Mouse (Mus musculus): Measurements from ENCODE around the gene Chaf1a. TPM values are rescaled to one million over a fixed set of nuclear protein-coding genes. Genes with fewer than 3 reads are reported as not detected.
A peak's percentile ranks its signal among the peaks of the same experiment; 100 is the strongest.

The Chaf1a gene
- total and polyA plus RNA-seq, 3 experiments, result 0.45 to 1.3 (median 0.99) TPM

- Histone ChIP-seq H3K4me1 (ENCODE audit: control insufficient read depth, insufficient read depth, low read length) (peaks cover 7% of the 10 kb centered on the region), H3K79me2 (replicated peaks; ENCODE audit: control insufficient read depth, insufficient read depth, low read length) (no peaks in the 10 kb centered on the region), H3K4me3 (no peak overlapping the region), H3K27ac (no peak overlapping the region), H3K27me3 (ENCODE audit: control insufficient read depth, insufficient read depth, low read length) (no peaks in the 10 kb centered on the region), H3K36me3 (ENCODE audit: control insufficient read depth, insufficient read depth, low read length) (no peaks in the 10 kb centered on the region), H3K9ac (ENCODE audit: low read depth, low read length) (no peak overlapping the region)
- intact Hi-C loops (cut with DNase I), result no loop called here
- 50% methylated on average over 5 of the region's 5 CpGs for WGBS
- peak; percentile 53; the same call in 1 of the 2 replicates for TF ChIP-seq EP300 (IDR thresholded peaks at IDR 0.05; ENCODE audit: insufficient read depth, low read depth, low read length)
- TF ChIP-seq POLR2A (IDR thresholded peaks at IDR 0.05; ENCODE audit: insufficient read depth, low read depth, low read length), result no peak
- peak; percentile 96 for TF ChIP-seq CTCF (IDR thresholded peaks at IDR 0.05)
- DNase-seq, result peak; percentile 59 to 66
Measured at GRCm38 (mm10) chr17:56111864-56112263, 71.6 kb downstream of the Chaf1a start.

GRCm38 (mm10) chr17:56112743-56113142 is 72.5 kb downstream of the Chaf1a start:
- no peak overlapping the region for H3K27ac ChIP-seq
- H3K36me3 ChIP-seq (ENCODE audit: control insufficient read depth, insufficient read depth, low read length), result no peaks in the 10 kb centered on the region
- no peaks in the 10 kb centered on the region for H3K27me3 ChIP-seq (ENCODE audit: control insufficient read depth, insufficient read depth, low read length)
- WGBS, result 80% methylated on average over 3 of the region's 3 CpGs
- H3K4me1 ChIP-seq (ENCODE audit: control insufficient read depth, insufficient read depth, low read length), result peaks cover 6% of the 10 kb centered on the region
- intact Hi-C loops (cut with DNase I), result no loop called here
- no peak overlapping the region for H3K9ac ChIP-seq (ENCODE audit: low read depth, low read length)
- no peak for TF ChIP-seq CTCF (IDR thresholded peaks at IDR 0.05)
- no peak for TF ChIP-seq EP300 (IDR thresholded peaks at IDR 0.05; ENCODE audit: insufficient read depth, low read depth, low read length)
- TF ChIP-seq POLR2A (IDR thresholded peaks at IDR 0.05; ENCODE audit: insufficient read depth, low read depth, low read length), result no peak
- no peak overlapping the region for H3K4me3 ChIP-seq
- no peak for DNase-seq
- no peaks in the 10 kb centered on the region for H3K79me2 ChIP-seq (replicated peaks; ENCODE audit: control insufficient read depth, insufficient read depth, low read length)

GRCm38 (mm10) chr17:56116193-56116592 is 76.0 kb downstream of the Chaf1a start:
- intact Hi-C loops (cut with DNase I), result no loop called here

GRCm38 (mm10) chr17:56117251-56117710 is 77.0 kb downstream of the Chaf1a start, which contains the start of gene Plin5:
Plin5 (minus strand) TSS chr17:56117596.
- 2% methylated on average over 27 of the region's 27 CpGs for WGBS
- intact Hi-C loops (cut with DNase I), result no loop called here
- peak within 1 kb of the TSS; percentile 89 for H3K27ac ChIP-seq
- H3K79me2 ChIP-seq (replicated peaks; ENCODE audit: control insufficient read depth, insufficient read depth, low read length), result no peaks in the 10 kb centered on the region
- TF ChIP-seq CTCF (IDR thresholded peaks at IDR 0.05), result no peak
- TF ChIP-seq EP300 (IDR thresholded peaks at IDR 0.05; ENCODE audit: insufficient read depth, low read depth, low read length), result 0 out of 2 replicates have a peak, but pooled peaks have one; percentile 14
- TF ChIP-seq POLR2A (IDR thresholded peaks at IDR 0.05; ENCODE audit: insufficient read depth, low read depth, low read length), result peak; percentile 83
- peak; percentile 76 to 85 for DNase-seq
- H3K36me3 ChIP-seq (ENCODE audit: control insufficient read depth, insufficient read depth, low read length), result no peaks in the 10 kb centered on the region
- H3K9ac ChIP-seq (ENCODE audit: low read depth, low read length), result peak within 1 kb of the TSS; percentile 50
- H3K4me1 ChIP-seq (ENCODE audit: control insufficient read depth, insufficient read depth, low read length), result peaks cover 1% of the 10 kb centered on the region
- peak within 1 kb of the TSS; percentile 46 for H3K4me3 ChIP-seq
- H3K27me3 ChIP-seq (ENCODE audit: control insufficient read depth, insufficient read depth, low read length), result no peaks in the 10 kb centered on the region

More at GRCm38 (mm10) chr17:56116193-56116592, 76.0 kb downstream of the Chaf1a start:
- H3K4me3 ChIP-seq, result peak overlapping the region; percentile 46
- DNase-seq, result no peak
- TF ChIP-seq POLR2A (IDR thresholded peaks at IDR 0.05; ENCODE audit: insufficient read depth, low read depth, low read length), result no peak
- no peak for TF ChIP-seq EP300 (IDR thresholded peaks at IDR 0.05; ENCODE audit: insufficient read depth, low read depth, low read length)
- TF ChIP-seq CTCF (IDR thresholded peaks at IDR 0.05), result no peak
- peaks cover 1% of the 10 kb centered on the region; the same call in 1 of the 2 replicates for H3K4me1 ChIP-seq (ENCODE audit: control insufficient read depth, insufficient read depth, low read length)
- peak overlapping the region; percentile 89 for H3K27ac ChIP-seq
- H3K27me3 ChIP-seq (ENCODE audit: control insufficient read depth, insufficient read depth, low read length), result no peaks in the 10 kb centered on the region
- H3K79me2 ChIP-seq (replicated peaks; ENCODE audit: control insufficient read depth, insufficient read depth, low read length), result no peaks in the 10 kb centered on the region
- no peaks in the 10 kb centered on the region for H3K36me3 ChIP-seq (ENCODE audit: control insufficient read depth, insufficient read depth, low read length)
- WGBS, result 56% methylated on average over 10 of the region's 10 CpGs
- peak overlapping the region; percentile 50 for H3K9ac ChIP-seq (ENCODE audit: low read depth, low read length)

- H3K79me2 ChIP-seq (replicated peaks; ENCODE audit: control insufficient read depth, insufficient read depth, low read length), result no peaks in the 10 kb centered on the region
- intact Hi-C loops (cut with DNase I), result no loop called here
- peak overlapping the region; percentile 90 for H3K27ac ChIP-seq
- WGBS, result 33% methylated on average over 12 of the region's 12 CpGs
- TF ChIP-seq POLR2A (IDR thresholded peaks at IDR 0.05; ENCODE audit: insufficient read depth, low read depth, low read length) (0 out of 2 replicates have a peak, but pooled peaks have one; percentile 17), CTCF (IDR thresholded peaks at IDR 0.05) (no peak)
- peak overlapping the region; percentile 50; the same call in 1 of the 2 replicates for H3K4me3 ChIP-seq
- H3K27me3 ChIP-seq (ENCODE audit: control insufficient read depth, insufficient read depth, low read length), result no peaks in the 10 kb centered on the region
- H3K36me3 ChIP-seq (ENCODE audit: control insufficient read depth, insufficient read depth, low read length), result no peaks in the 10 kb centered on the region
- no peak for DNase-seq
- H3K4me1 ChIP-seq (ENCODE audit: control insufficient read depth, insufficient read depth, low read length), result peaks cover 1% of the 10 kb centered on the region
- peak overlapping the region; percentile 67 for H3K9ac ChIP-seq (ENCODE audit: low read depth, low read length)
Measured at GRCm38 (mm10) chr17:56119431-56119830, 79.2 kb downstream of the Chaf1a start.
